Mouse (Mus musculus) heart, adult 9 months (tissue): ENCODE results near the gene Lama4.

Experiments
- DNase-seq, 2 experiments: peaks; one replicate each; pipeline ENCODE4 v3.0.0; 2022; ENCODE audit warnings: low spot score in 2 of 2

Lama4 gene

GRCm38 (mm10) chr10:38965075-38965781 lies at the start of gene Lama4:
Gene Lama4 (plus strand): TSS chr10:38965515.
- peak; percentile 87 to 88 for DNase-seq

GRCm38 (mm10) chr10:38916027-38916617 lies 49.2 kb upstream of the Lama4 start:
- peak; percentile 56 to 69 for DNase-seq

- peak in 1 of 2 experiments; percentile 22 for DNase-seq
Measured at GRCm38 (mm10) chr10:38928940-38929697, 36.2 kb upstream of the Lama4 start.

- no peak for DNase-seq
Measured at GRCm38 (mm10) chr10:38944701-38945100, 20.6 kb upstream of the Lama4 start.

- DNase-seq: peak; percentile 78 to 83
Measured at GRCm38 (mm10) chr10:38961920-38962319, 3.4 kb upstream of the Lama4 start.

- no peak for DNase-seq
Measured at GRCm38 (mm10) chr10:38964719-38965074, 618 bp upstream of the Lama4 start.

- DNase-seq: peak in 1 of 2 experiments; percentile 45
Measured at GRCm38 (mm10) chr10:38965857-38966256, 542 bp downstream of the Lama4 start.

- no peak for DNase-seq
Measured at GRCm38 (mm10) chr10:38966646-38967045, 1.3 kb downstream of the Lama4 start.

- DNase-seq: peak in 1 of 2 experiments; percentile 47
Measured at GRCm38 (mm10) chr10:38968326-38969072, 3.2 kb downstream of the Lama4 start.

GRCm38 (mm10) chr10:38969543-38969942 lies 4.2 kb downstream of the Lama4 start:
- DNase-seq: no peak

GRCm38 (mm10) chr10:38969975-38970374 lies 4.7 kb downstream of the Lama4 start:
- no peak for DNase-seq

- DNase-seq: no peak
Measured at GRCm38 (mm10) chr10:38972221-38972946, 7.1 kb downstream of the Lama4 start.

GRCm38 (mm10) chr10:38973016-38973415 lies 7.7 kb downstream of the Lama4 start:
- no peak for DNase-seq

GRCm38 (mm10) chr10:38978195-38978594 lies 12.9 kb downstream of the Lama4 start:
- DNase-seq: no peak

- DNase-seq: peak in 1 of 2 experiments; percentile 61
Measured at GRCm38 (mm10) chr10:38979699-38980098, 14.4 kb downstream of the Lama4 start.

GRCm38 (mm10) chr10:38980980-38981379 lies 15.7 kb downstream of the Lama4 start:
- DNase-seq: peak; percentile 72 to 82

GRCm38 (mm10) chr10:38984358-38985075 lies 19.2 kb downstream of the Lama4 start:
- DNase-seq: no peak

GRCm38 (mm10) chr10:38986053-38986452 lies 20.7 kb downstream of the Lama4 start:
- no peak for DNase-seq

GRCm38 (mm10) chr10:38992827-38993226 lies 27.5 kb downstream of the Lama4 start:
- DNase-seq: peak in 1 of 2 experiments; percentile 53

GRCm38 (mm10) chr10:38993632-38994424 lies 28.5 kb downstream of the Lama4 start:
- DNase-seq: peak; percentile 45 to 53
